Mouse (Mus musculus): ENCODE data around the gene Pde4b.
"Not testable (repeated sequence)": the region's sequence is repeated elsewhere in the genome, so short reads cannot be mapped to it uniquely, and the experiment has no call there.

Pde4b gene

DNA sequence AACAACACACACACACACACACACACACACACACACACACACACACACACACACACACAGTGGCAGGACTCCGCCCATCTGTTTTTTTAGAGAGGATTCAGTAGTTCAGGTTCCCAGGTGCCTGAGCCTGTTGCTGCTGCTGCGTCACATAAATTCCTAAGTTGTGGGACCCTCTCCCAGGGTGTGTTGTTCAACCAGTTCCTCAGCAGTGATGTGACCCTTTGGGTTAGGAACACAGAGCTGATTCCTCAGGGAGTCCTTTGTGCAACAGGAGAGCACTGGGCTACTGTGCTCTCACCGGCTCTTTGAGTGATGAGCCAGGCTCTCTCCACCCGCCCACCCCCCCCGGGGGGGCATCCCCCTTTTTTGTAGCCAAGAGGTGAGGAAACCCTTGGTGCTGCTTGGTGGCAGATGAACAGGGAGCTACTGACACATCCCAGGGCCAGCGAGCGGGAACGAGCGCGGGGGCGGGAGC is at the start of gene Pde4b:
Gene Pde4b (plus strand): TSS at position 453 of the 475 bp plus-strand sequence.
- no peak for DNase-seq (ENCODE audit: low read depth, low spot score)

DNA sequence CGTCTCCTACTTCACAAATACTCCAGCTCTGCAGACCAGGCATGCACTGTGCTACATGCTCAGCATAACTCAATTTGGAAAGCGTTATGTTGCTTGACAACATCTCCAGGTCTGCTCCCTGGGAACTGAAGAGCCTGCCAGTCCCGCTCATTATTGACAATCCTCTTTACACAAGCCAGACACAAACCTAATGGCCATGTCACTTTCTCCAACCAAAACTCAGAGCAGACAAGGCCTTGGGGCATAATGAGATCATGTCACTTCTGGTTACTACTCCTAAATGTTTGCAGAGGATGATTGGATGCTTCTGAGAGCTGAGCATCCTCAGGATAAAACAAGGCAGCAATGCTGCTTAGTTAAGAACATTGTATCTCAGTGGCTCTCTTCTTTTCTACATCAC is 47.2 kb upstream of the Pde4b start:
- DNase-seq (ENCODE audit: low read depth, low spot score) = peak; percentile 3

DNA sequence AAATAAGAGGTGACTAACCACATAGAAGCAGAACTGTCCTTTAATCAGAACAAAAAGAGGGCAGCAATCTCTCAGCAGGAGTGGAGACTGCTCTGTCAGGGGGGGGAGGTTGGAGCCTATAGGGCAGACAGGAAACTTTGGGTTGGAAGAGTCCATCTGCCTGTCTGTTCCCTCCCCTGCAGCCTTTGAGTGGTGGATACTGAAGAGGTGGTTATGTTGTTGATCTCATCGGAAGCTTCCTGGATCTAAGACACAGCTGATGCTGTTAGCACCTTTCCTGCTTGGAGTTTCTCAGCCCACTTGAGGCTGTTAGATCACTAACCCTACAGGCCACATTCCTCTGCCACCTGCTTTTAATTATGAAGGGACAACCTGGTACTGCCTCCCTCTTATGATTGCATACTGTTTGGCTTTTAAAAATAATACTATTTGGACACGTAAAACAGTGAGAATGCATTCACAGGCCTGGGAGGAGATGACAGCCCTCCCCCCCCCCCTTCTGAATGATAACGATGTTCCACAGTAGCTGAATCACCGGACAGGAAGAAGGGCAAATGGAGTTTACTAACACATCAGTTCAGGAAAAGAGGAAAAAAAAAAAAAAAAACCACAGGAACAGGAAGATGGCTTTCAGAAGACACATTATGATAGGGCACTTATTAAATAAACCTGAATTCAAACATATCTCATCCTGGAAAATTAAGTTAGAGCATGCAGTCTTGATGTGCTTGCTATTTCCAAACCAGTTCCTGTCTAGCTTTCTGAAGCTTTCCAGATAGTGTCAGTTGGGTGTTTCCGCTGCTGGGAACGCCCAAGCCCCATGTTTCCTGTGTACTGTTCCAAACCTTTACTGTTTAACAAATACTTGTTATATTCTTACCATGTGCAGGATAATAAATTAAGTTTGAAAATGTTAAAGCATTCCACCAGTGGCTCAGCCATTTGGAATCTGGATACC is 41.9 kb upstream of the Pde4b start:
- DNase-seq (ENCODE audit: low read depth, low spot score) = no peak

DNA sequence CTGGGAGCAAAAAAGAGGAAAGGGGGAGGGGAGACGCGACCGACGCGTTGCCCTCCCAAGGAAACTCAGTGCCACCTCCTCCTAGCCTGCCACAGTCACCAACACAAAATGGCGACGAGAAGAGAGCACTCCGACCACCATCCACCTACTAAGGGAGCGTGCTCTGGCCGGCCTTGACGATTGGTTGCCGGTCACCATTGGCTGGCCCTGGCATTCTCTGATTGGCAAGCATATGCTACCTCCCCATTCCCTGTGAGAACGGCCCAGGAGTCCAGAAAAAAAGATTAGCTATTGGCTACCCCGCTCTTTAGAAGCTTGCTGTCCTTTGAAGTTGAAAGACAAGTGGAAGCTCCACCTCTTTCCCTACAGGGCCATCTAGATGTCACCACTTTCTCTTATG is 38.0 kb upstream of the Pde4b start:
- not testable (repeated sequence) for DNase-seq (ENCODE audit: low read depth, low spot score)

DNA sequence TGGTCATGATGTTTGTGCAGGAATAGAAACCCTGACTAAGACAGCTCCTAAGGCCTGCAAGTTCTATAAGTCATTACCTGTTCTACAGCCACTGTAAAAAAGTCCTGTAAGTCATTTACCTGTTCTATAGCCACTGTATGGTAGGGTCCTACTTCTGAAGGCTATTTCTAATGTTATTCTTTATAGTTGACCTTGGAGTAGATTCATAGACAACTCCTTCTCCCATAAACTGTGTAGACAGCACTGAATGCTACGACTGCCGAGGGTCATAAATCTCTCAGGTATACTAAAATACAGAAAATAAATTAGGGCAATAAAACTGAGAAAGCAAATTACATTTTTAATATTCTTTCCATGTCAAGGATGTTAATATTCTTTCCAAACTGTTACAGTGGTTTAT is 26.0 kb upstream of the Pde4b start:
- no peak for DNase-seq (ENCODE audit: low read depth, low spot score)

DNA sequence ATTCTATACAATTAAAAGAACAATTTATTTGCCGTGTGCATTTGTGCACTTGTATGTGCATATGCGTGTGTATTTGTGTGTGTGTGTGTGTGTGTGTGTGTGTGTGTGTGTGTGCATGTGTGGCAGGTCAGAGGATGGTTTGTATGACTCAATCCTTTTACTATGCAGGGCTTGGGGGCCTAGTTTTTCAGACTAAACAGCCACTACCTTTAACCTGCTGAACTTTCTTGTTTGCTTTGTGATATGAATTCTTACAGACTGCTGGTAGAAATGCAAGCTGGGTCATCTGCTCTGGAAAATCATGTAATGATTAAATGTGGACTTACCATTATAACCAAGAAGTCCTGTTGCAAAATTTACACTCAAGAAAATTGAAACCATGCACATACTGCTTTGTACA is 18.0 kb upstream of the Pde4b start:
- no peak for DNase-seq (ENCODE audit: low read depth, low spot score)

DNA sequence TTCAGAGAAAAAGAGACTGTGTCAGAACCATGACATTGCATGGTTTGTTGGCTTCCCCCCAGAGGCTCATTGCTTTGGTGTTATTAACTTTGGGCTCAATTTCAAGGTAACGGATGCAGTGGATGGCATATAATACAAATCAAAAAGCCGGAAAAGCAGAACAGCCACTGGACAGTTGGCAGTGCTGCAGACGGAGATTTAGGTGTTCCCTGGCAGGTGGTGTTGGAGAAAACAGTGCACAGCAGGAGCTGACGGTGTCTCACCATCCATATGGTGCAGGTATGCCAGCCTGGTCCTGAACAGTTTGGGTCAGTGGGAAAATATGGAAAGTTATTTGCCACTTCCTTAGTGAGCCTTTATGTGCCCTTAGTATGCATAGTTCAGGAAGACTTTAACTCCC is 1.0 kb upstream of the Pde4b start:
- DNase-seq (ENCODE audit: low read depth, low spot score) = no peak

DNA sequence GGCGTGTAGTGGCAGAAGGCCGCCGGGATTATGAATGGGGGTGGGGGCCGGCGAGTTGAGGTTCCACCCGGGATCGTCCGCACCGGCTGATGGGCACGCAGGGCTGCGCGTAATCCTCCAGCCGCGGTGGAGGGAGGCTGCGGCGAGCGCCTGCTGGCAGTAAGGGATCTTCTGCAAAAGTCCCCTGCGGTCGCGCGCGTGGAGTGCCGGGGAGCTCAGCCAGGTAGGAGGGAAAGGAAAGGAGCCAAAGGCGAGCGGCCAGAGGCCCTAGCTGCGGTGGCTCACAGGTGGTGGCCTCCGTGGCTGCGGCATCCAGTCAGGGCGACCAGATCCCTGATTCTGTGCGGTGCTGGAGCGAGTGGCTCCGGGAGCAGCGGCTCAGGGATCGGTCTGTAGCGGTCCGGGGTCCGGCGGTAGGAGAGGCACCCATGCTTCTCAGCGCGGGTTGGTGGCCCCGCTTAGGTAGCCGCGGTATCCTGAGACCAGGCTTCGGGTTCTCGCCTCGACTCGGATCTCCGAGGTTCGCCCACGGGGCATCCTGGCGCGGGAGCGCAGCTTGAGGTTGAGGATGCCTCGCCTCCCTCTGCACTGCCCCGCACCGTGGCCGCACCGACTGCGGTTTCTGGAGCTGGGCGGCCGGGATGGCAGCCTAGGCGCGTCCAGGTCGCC is 357 bp downstream of the Pde4b start:
- DNase-seq (ENCODE audit: low read depth, low spot score) = peak; percentile 44

DNA sequence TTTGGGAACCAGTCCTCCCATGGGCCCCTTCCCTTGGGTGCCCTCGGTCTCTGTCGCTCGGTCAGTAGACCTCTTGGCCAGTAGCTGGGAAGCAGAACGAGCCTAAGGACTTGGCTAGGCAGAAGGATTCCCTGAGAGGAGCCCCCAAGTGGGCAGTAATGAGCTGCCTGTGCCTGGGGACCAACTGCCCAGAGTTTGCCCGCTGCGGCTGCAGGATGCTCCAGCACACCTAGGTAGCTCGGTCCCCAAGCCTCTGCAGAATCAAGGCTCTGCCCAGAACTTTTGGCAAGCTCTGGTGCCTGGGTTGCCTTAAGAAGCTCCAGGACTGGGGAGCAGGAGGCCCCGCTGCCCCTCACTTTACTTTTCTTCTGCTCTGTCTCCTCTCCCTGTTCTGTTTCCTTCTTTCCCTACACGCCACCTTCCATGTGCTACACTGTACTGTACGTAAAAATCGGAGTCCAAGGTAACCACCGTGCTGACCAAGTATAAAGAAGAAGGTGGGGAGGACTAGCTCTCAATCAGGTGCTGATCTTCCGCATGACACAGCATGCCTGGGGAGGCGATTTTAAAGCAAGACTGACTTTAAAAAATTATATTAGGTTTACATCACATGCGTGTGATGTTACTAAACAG is 1.0 kb downstream of the Pde4b start:
- DNase-seq (ENCODE audit: low read depth, low spot score) = no peak

DNA sequence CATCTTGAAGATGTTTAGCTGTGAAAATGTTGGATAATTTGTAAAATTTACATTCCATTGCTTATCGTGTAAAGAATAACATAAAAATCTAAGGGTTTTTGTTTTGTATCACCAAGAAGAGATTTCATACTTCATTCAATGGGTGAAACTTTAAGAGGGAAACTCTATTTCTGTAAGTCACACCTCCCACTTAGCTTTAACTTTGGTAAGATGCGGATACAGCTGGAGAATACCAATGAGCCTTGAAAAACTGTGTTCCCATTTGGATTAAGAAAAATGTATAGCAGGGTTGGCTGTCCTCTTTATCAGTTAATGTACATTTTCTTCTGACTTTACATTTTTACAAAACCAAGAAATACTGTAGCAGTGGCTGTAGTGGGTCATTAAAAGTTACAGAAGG is 8.5 kb downstream of the Pde4b start:
- no peak for DNase-seq (ENCODE audit: low read depth, low spot score)

DNA sequence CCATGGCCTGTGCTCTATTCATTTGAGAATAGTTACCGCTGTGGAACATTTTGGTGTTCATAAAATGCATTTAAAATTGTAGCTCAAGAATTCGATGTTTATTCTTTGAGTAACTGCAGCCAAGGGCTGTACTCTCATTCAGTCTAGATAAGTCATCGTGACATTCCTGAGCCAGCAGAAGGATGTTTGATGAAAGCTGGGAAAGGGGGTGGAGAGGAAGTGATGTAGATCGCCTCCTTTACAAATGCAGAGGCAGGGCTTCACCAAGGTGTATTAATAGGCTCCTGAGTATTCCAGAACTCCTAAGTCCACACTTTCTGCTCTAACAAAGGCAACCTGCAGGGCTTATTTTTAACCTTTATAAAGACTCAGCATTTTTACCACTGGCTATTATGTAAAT is 14.9 kb downstream of the Pde4b start:
- DNase-seq (ENCODE audit: low read depth, low spot score) = no peak

DNA sequence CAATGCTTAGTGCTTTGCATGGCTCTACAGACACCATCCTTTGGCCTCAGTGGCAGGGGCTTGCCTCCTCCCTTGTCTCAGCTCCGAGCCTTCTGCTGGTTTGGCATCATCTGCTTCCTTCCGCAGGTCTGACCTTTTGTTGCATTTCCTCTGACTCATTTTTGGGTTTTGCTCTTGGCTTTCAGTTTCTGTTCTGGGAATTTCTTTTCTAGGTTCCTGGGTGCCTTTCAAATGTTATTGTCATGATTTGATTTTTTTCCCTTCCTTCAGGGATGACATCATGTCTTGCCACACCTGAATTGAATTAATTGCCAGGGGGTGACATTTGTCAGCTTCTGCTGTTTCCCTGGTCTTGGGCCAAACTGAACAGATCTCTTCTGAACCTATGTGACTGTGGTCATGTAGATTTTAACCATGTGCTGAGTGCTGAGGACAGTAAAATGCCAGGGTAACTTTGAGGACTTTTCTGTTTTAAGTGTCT is 17.2 kb downstream of the Pde4b start:
- no peak for DNase-seq (ENCODE audit: low read depth, low spot score)

DNA sequence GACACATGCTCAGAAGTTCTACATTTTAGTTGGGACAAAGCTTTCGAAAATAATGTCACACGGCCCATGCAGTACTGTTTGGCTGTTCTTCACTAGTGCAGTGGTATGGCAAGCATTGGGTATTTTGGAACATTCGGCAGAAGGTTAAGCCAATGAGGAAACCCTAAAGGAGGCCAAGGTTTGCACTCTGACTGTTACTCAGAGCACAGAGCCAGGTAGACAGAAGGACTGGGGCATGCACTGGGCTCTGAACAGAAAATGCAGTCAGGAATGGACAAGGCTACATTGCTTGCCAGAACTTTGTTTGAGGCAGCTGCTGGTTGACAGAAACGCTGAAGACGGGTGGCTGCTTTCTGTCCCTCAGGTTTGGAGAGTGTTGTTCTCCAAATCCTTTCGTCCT is 19.4 kb downstream of the Pde4b start:
- DNase-seq (ENCODE audit: low read depth, low spot score) = no peak

DNA sequence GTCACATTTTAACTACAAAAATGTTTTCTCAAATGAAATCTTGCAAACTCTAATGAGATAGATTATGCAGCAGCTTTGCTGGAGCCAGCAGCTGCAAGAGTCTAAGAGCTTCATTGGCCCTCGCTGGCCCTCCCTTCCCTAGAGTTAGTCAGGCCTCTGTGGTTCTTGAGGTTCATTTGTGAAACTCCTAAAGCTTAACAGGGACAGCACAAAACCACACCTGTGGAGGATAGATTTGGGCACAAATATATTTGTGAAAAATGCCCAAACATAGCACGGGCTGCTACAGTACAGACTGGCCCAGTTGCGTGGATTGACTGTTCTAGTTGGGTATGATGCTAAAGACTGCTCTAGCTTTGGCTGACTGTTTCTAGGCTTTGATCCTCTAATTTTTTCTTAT is 32.1 kb downstream of the Pde4b start:
- no peak for DNase-seq (ENCODE audit: low read depth, low spot score)

DNA sequence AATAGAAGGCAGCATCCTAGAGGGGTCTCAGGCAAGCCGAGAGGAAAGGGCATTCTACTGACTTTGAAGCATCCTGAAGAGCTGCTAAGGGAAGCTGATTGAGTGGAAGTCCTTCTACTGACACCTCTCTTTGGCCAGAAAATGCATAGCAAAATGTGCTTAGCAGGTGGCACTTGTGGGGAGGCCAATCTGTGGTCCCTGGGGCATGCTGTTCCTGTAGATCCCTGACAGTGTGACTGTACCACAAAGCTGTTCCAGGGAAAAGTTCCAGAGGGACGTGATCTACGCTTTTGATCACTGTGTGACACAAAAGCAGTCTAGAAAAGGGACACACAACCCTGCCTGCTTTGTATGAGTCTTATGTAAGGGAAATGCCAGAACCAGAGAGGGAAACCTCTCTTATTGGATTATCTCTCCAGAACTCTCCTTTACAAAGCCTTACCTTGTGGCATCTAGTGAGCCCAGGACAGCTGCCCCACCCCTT is 49.1 kb downstream of the Pde4b start:
- DNase-seq (ENCODE audit: low read depth, low spot score) = no peak

DNA sequence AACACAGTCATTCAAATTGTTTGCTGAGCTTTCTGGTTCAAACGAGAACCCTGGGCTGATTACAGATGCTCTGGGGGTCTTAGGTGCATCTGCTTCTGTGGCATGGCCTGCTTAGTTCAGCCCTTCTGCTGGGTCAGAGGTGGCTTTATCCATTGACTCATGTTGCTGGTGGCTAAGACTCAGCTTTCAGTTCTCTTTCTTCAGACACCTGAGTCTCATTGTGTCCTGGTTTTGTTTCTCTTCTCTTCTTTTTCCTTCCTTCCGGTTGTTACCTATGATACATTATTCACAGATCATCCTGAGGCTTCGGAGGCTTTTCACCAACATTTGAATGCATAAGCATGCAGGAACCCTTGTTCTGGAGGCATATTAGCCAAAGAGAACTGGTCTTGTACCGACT is 51.0 kb downstream of the Pde4b start:
- no peak for DNase-seq (ENCODE audit: low read depth, low spot score)

DNA sequence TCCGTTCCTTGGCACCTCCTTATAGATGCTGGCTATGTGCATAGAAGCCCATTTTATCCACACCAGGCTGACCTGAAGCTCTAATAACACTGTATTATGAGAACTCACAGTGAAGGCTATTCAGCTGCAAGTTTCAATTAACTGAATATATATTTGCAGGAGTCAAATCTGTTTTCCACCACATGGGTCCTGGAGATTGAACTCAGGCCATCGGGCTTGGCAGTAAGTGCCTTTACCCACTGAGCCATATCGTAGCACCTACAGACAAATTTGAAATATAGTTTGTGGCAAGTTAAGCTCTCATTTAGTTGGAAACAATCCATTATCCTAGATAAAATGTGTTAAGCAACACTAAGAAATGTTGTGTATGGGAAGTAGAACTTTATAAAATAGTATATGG is 53.9 kb downstream of the Pde4b start:
- DNase-seq (ENCODE audit: low read depth, low spot score) = no peak

DNA sequence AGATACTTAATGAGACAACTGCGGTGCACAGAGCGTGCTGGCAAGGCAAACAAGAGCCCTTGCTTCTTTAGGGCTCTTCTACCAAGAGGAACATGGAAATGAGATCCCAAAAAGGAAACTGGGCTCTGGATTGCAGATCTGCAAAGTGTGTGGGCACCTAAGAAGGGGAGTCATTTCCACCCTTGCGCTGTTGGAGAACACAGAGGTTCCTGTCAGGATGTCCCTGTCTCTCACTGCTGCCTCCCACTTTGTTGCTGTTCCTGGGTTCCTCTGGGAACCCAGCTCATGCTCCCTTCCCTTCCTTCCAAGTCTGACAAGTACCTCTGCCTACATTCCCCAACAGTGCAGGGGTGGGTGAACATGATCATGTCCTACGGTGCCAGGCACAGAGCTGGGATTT is 61.4 kb downstream of the Pde4b start:
- no peak for DNase-seq (ENCODE audit: low read depth, low spot score)

DNA sequence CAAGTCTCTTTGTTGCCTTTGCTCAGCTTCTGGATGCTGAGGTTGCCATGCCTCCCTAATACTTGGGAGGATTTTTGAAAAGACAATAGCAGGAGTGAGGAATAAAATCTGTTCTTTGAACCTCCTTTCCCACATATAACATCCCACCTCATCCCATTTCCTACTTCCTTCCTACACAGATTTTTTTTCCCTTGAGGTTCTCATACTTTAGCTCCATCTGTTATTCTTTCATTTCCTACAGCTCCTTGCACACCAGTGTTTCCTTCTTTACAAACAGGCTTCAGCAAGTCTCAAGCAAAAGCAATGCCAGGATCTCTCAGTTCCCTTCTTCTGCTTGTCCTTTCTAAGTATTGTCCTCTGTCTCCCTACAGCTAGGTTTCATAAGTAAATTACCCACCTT is 71.8 kb downstream of the Pde4b start:
- no peak for DNase-seq (ENCODE audit: low read depth, low spot score)

DNA sequence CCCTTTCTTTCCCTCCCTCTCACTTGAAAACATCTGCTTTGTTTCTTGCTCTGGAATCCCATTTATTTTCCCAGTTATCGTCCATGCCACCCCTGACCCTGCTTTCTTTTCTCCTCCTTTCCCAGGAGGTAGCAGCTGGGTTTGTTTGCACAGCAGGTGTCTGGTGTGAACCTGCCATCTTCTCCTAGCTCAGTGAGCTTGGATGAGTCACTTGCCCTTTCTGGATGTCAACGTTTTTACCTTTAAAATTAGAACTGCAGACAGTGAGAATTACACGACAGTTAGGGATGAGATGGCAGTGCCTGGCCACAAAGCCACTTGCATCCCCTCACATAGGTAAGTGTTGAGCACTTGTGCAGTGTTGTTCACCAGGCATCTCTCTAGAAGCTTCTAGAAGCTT is 84.3 kb downstream of the Pde4b start:
- DNase-seq (ENCODE audit: low read depth, low spot score) = no peak

DNA sequence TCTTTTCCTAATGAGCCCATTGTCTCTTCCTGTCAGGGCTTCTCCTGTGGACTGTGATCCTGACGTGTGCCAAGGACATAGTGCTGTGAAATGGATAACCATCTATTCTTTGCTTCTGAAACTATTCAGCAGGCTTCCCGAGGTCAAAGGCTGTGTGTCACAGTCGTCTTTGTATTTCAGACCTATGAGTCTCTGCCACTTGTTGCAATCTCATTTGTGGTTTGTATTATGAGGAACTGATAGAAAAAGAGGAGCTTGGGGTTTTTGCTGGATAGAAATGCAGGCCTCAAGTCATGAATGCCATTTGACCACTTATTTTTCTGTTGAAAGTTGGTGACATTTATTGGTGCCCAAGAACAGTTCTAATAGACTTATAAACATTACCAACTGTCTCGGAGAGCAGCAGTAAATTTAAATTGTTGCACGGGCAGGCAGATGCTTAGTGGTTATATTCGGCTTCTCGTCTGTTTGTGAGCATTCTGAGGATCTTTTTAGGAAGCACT is 85.4 kb downstream of the Pde4b start:
- DNase-seq (ENCODE audit: low read depth, low spot score) = no peak

DNA sequence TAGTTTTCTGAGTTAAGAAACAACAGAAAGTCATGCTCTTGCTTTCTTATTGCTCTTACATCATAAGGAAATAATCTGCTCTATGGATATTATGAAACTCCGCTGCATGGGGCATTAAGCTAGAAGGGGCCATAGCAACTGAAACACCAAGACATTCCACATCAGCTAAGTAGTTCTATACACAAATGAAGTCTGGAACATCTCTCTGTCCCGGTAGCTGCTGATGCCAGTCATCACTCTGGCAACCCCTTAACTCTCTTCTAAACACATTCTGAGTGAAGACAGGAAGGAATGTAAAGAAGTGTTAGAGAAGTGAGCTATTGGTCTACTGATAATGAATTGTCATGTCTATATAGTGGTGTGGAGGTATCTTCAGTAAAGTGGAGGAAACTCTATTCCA is 88.6 kb downstream of the Pde4b start:
- no peak for DNase-seq (ENCODE audit: low read depth, low spot score)

All from retina, adult 2 months (tissue).